9 mouse cellular contexts compared by ENCODE assay signal in genomic region chr9:22115635-22116034, GRCm38 (mm10). TPM values are rescaled to one million over a fixed set of nuclear protein-coding genes. Genes with fewer than 3 reads are reported as not detected.
A peak's percentile ranks its signal among the peaks of the same experiment; 100 is the strongest.
DNase-seq lines count a peak whose midpoint lies in the region; ATAC-seq and TF ChIP-seq lines count a peak whose summit lies in the region.
"Had no signal": no experiment of that assay in that cellular context is flagged by ENCODE, and none has a peak within 500 bp of the region (broad histone marks: within the 10 kb centered on the region; RNA-seq: fewer than 3 reads in every experiment).

No protein-coding gene starts in this region.

- no peak for ATAC-seq in lung, embryonic 14.5 days (ENCODE audit: insufficient read depth)
- ATAC-seq in forebrain, embryonic 14.5 days = no peak
- ATAC-seq in limb, embryonic 15.5 days (ENCODE audit: insufficient number of reproducible peaks, low FRiP score, low TSS enrichment, low read depth) = no peak
- no peak for ATAC-seq in stomach, embryonic 15.5 days (ENCODE audit: insufficient read depth, low FRiP score, low read depth)
- ATAC-seq: inflammation-experienced regulatory T-cells, adult 6 months; Patski had no signal

- H3K27me3 ChIP-seq in lung, embryonic 14.5 days (ENCODE audit: insufficient read depth, low read length) = no peaks in the 10 kb centered on the region
- no peaks in the 10 kb centered on the region for H3K27me3 ChIP-seq in forebrain, embryonic 14.5 days (replicated peaks; ENCODE audit: control insufficient read depth, insufficient read depth, low read length)
- no peaks in the 10 kb centered on the region for H3K27me3 ChIP-seq in limb, embryonic 15.5 days
- no peaks in the 10 kb centered on the region for H3K27me3 ChIP-seq in stomach, embryonic 15.5 days (replicated peaks)
- H3K27me3 ChIP-seq: Patski had no signal

- H3K4me3 ChIP-seq in lung, embryonic 14.5 days (ENCODE audit: low read depth, low read length) = peak overlapping the region; percentile 86
- H3K4me3 ChIP-seq in forebrain, embryonic 14.5 days (ENCODE audit: low read depth, low read length) = peak overlapping the region; percentile 83
- peak overlapping the region; percentile 89 for H3K4me3 ChIP-seq in limb, embryonic 15.5 days
- H3K4me3 ChIP-seq in stomach, embryonic 15.5 days (replicated peaks) = peak overlapping the region; percentile 82

- no peak for DNase-seq in lung, embryonic 14.5 days
- no peak for DNase-seq in lung, postnatal 10 days
- DNase-seq in forebrain, embryonic 14.5 days (ENCODE audit: low spot score) = no peak
- DNase-seq in cerebellum, adult 9-10 months = no peak
- no peak for DNase-seq in right cerebral cortex, postnatal 25 days

- no peak for TF ChIP-seq CTCF in lung, embryonic 14.5 days (IDR thresholded peaks at IDR 0.05; ENCODE audit: low read depth)

- H3K4me2 ChIP-seq in lung, embryonic 14.5 days = peak overlapping the region; percentile 66
- H3K4me2 ChIP-seq in forebrain, embryonic 14.5 days (ENCODE audit: low read length) = peak overlapping the region; percentile 74
- peak overlapping the region; percentile 68 for H3K4me2 ChIP-seq in limb, embryonic 15.5 days
- peak overlapping the region; percentile 85 for H3K4me2 ChIP-seq in stomach, embryonic 15.5 days

- peaks cover 7% of the 10 kb centered on the region for H3K4me1 ChIP-seq in lung, embryonic 14.5 days (ENCODE audit: insufficient read depth)
- H3K4me1 ChIP-seq in forebrain, embryonic 14.5 days (ENCODE audit: control insufficient read depth, insufficient read depth, low read length) = peaks cover 12% of the 10 kb centered on the region
- peaks cover 15% of the 10 kb centered on the region for H3K4me1 ChIP-seq in limb, embryonic 15.5 days
- H3K4me1 ChIP-seq in stomach, embryonic 15.5 days = peaks cover 12% of the 10 kb centered on the region

- H3K27ac ChIP-seq in lung, embryonic 14.5 days (ENCODE audit: low read depth) = no peak overlapping the region
- no peak overlapping the region for H3K27ac ChIP-seq in forebrain, embryonic 14.5 days (ENCODE audit: low read depth, low read length)
- H3K27ac ChIP-seq in limb, embryonic 15.5 days = no peak overlapping the region
- no peak overlapping the region for H3K27ac ChIP-seq in stomach, embryonic 15.5 days

- H3K9ac ChIP-seq in lung, embryonic 14.5 days = peak overlapping the region; percentile 75
- peak overlapping the region; percentile 87 for H3K9ac ChIP-seq in forebrain, embryonic 14.5 days (ENCODE audit: low read length)
- no peak overlapping the region for H3K9ac ChIP-seq in limb, embryonic 15.5 days
- H3K9ac ChIP-seq in stomach, embryonic 15.5 days = peak overlapping the region; percentile 87; the same call in 1 of the 2 replicates

- peaks cover 33% of the 10 kb centered on the region for H3K36me3 ChIP-seq in lung, embryonic 14.5 days (ENCODE audit: insufficient read depth)
- peaks cover 33% of the 10 kb centered on the region for H3K36me3 ChIP-seq in forebrain, embryonic 14.5 days (ENCODE audit: control insufficient read depth, insufficient read depth, low read length)
- H3K36me3 ChIP-seq in limb, embryonic 15.5 days = peaks cover 36% of the 10 kb centered on the region
- H3K36me3 ChIP-seq in stomach, embryonic 15.5 days = peaks cover 25% of the 10 kb centered on the region

- H3K9me3 ChIP-seq in lung, embryonic 14.5 days (ENCODE audit: low read depth, low read length) = no peaks in the 10 kb centered on the region
- no peaks in the 10 kb centered on the region for H3K9me3 ChIP-seq in forebrain, embryonic 14.5 days (replicated peaks; ENCODE audit: control insufficient read depth, low read length)
- no peaks in the 10 kb centered on the region for H3K9me3 ChIP-seq in limb, embryonic 15.5 days
- H3K9me3 ChIP-seq in stomach, embryonic 15.5 days = no peaks in the 10 kb centered on the region

- WGBS in lung, embryonic 14.5 days = 84% methylated on average over 4 of the region's 4 CpGs
- WGBS in forebrain, embryonic 14.5 days = 85% methylated on average over 4 of the region's 4 CpGs
- WGBS in limb, embryonic 15.5 days = 88% methylated on average over 4 of the region's 4 CpGs
- 79% methylated on average over 4 of the region's 4 CpGs for WGBS in stomach, embryonic 15.5 days

RNA-seq across cellular contexts. Expression of gene Elof1, which starts 1.3 kb away (rescaled TPM):
- polyA plus RNA-seq in lung, embryonic 14.5 days (2014; fragmentation: Nextera tagmentation; extraction: Ambion mirVana) = 196 and 212 TPM in 2 replicates
- polyA plus RNA-seq in forebrain, embryonic 14.5 days (2014; fragmentation: Nextera tagmentation; extraction: Ambion mirVana) = 213 and 240 TPM in 2 replicates
- polyA plus RNA-seq in limb, embryonic 15.5 days (2015; fragmentation: Nextera tagmentation; extraction: Ambion mirVana) = 164 and 173 TPM in 2 replicates
- 163 and 165 TPM in 2 replicates for polyA plus RNA-seq in stomach, embryonic 15.5 days (2015; fragmentation: Nextera tagmentation; extraction: Ambion mirVana)

RNA-seq across cellular contexts. Expression of gene Cnn1, which starts 16.6 kb away (rescaled TPM):
- 69.1 and 71.2 TPM in 2 replicates for polyA plus RNA-seq in lung, embryonic 14.5 days (2014; fragmentation: Nextera tagmentation; extraction: Ambion mirVana)
- polyA plus RNA-seq in forebrain, embryonic 14.5 days (2014; fragmentation: Nextera tagmentation; extraction: Ambion mirVana) = 0.19 and 0.72 TPM in 2 replicates
- 3.1 and 4.2 TPM in 2 replicates for polyA plus RNA-seq in limb, embryonic 15.5 days (2015; fragmentation: Nextera tagmentation; extraction: Ambion mirVana)
- 403 and 444 TPM in 2 replicates for polyA plus RNA-seq in stomach, embryonic 15.5 days (2015; fragmentation: Nextera tagmentation; extraction: Ambion mirVana)

RNA-seq across cellular contexts. Expression of gene Acp5, which starts 19.9 kb away (rescaled TPM):
- polyA plus RNA-seq in lung, embryonic 14.5 days (2014; fragmentation: Nextera tagmentation; extraction: Ambion mirVana) = 3.6 and 4.2 TPM in 2 replicates
- polyA plus RNA-seq in forebrain, embryonic 14.5 days (2014; fragmentation: Nextera tagmentation; extraction: Ambion mirVana) = 0.38 and 0.42 TPM in 2 replicates
- polyA plus RNA-seq in limb, embryonic 15.5 days (2015; fragmentation: Nextera tagmentation; extraction: Ambion mirVana) = 31.2 and 46.5 TPM in 2 replicates
- polyA plus RNA-seq in stomach, embryonic 15.5 days (2015; fragmentation: Nextera tagmentation; extraction: Ambion mirVana) = 29.4 and 38.3 TPM in 2 replicates
- polyA plus RNA-seq: Patski had no signal

RNA-seq across cellular contexts. Expression of gene Ecsit, which starts 30.4 kb away (rescaled TPM):
- polyA plus RNA-seq in lung, embryonic 14.5 days (2014; fragmentation: Nextera tagmentation; extraction: Ambion mirVana) = 31.0 and 33.5 TPM in 2 replicates
- polyA plus RNA-seq in forebrain, embryonic 14.5 days (2014; fragmentation: Nextera tagmentation; extraction: Ambion mirVana) = 47.2 and 56.2 TPM in 2 replicates
- 38.4 and 39.6 TPM in 2 replicates for polyA plus RNA-seq in limb, embryonic 15.5 days (2015; fragmentation: Nextera tagmentation; extraction: Ambion mirVana)
- polyA plus RNA-seq in stomach, embryonic 15.5 days (2015; fragmentation: Nextera tagmentation; extraction: Ambion mirVana) = 40.4 and 42.8 TPM in 2 replicates

RNA-seq across cellular contexts. Expression of gene Pigyl, which starts 41.0 kb away (rescaled TPM):
- polyA plus RNA-seq in lung, embryonic 14.5 days (2014; fragmentation: Nextera tagmentation; extraction: Ambion mirVana) = 70.8 and 73.8 TPM in 2 replicates
- polyA plus RNA-seq in forebrain, embryonic 14.5 days (2014; fragmentation: Nextera tagmentation; extraction: Ambion mirVana) = 93.5 and 109 TPM in 2 replicates
- polyA plus RNA-seq in limb, embryonic 15.5 days (2015; fragmentation: Nextera tagmentation; extraction: Ambion mirVana) = 69.3 and 78.2 TPM in 2 replicates
- 88.6 and 97.2 TPM in 2 replicates for polyA plus RNA-seq in stomach, embryonic 15.5 days (2015; fragmentation: Nextera tagmentation; extraction: Ambion mirVana)

Comparison
In these comparisons a context has a peak if more than half of its experiments do, and no peak if none do; other contexts are left out.
1. RNA of gene Cnn1, which starts 16.6 kb away (polyA plus RNA-seq): 403 to 444 TPM in stomach, embryonic 15.5 days and 69.1 to 71.2 TPM in lung, embryonic 14.5 days; 3.1 to 4.2 TPM in limb, embryonic 15.5 days and 0.19 to 0.72 TPM in forebrain, embryonic 14.5 days; every median in the first group is over 10 times any median in the second.
2. Peak in every context shown above with its lines, with median percentiles within 50 percentile points of each other: H3K4me2 ChIP-seq and H3K4me3 ChIP-seq.